Mouse (Mus musculus) frontal cortex, postnatal 14 days (tissue): Measurements from ENCODE around the gene Apol8.

ENCODE experiments used
- DNase-seq, 2 experiments: peaks; one replicate each; pipeline ENCODE4 v3.0.0; 2022; ENCODE audit warnings: low spot score in 2 of 2

Apol8 gene

DNA sequence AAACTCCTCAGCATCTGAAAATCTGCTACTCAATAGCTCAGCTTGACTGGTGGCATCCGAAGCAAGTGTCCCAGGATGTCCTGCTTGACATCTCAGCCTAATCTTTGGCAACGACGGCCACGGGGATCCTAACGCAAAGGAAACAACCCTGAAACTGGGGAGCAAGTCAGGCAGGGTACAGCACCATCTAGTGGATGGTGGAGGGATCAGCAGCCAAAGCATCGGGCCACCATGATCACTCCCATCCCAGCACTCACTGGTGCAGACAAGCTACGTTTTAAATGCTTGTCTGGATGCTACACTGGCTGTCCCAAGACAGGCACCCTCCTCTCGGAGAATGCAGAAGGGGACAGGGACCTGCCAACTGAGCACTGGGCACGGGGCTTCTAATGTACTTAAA, at the start of gene Apol8:
Gene Apol8 (minus strand): TSS at position 156 of the 400 bp plus-strand sequence.
- peak in 1 of 2 experiments; percentile 62 for DNase-seq

DNA sequence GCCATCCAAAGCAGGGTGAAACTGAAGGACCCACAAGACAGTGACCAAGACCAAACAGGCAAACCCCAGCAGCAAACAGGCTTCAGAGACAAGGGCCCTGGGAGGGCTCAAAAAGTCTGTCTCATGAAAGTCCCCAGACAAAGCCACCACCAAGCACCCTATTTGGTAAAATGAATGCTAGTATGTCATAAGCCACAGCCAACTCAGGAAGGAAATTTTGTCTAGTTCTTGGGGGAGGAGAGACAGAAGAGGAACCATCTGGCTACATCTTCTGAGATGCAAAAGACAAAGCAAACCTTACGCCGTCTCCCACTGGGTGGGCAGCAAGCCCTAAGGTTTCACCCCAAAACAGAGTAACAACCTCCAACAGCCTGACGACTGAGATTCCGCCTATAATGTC, 48.9 kb upstream of the Apol8 start:
- DNase-seq = no peak

DNA sequence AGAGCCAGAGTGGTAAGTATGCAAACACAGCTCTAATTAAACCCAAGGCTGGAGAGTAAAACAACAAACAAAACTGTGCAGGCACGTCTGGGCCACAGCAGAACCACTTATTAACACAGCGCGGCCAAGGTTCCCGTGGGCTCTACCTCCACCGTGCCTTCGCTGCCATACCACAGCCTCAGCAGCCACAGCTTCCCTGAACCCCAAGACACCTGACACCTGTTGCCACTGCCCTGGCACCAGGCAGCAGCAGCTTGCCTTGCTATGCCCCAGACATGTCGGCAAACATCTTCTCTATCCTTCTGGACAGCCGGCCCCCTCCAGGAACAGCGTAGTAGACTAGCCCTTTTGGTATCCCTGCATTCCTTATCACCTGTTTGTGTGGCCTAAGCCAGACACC, 48.1 kb upstream of the Apol8 start:
- no peak for DNase-seq

DNA sequence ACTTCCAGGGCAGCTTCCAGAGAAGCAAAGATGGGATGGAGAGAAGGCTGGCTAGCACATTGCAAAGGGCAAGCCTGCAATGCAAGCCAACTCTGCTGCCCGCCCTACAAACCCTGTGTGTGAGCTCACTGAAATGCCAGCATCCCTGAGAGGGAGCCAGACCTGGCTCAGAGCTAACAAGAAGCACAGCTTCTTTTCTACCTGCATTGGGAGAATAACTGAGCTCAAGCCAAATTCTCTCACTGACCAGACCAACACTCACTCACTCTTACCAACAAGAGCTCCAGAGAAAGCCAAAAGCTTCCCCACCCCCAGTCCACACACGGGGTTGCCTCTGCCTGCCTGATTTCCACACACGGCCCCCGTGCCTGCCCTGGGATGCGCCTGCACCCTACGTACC, 47.7 kb upstream of the Apol8 start:
- DNase-seq = no peak

DNA sequence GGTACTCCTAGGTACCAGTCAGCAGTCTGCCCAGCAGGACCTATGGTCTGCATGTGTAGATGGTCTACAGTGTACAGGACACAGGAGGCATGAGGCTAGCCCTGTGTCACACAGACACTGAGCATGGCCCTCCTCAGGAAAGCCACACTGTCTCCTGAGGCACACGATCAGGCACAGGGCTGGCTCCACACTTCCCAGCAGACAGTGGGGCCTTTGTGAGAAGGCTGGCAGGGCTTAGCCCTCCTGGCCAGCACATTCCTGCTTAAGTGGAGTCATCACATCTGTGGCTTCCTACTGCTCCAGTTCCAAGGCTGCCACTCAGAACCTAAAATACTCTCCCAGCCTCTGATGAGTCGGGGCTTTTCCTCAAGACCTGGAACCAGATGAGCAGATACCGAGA, 46.9 kb upstream of the Apol8 start:
- DNase-seq = no peak

DNA sequence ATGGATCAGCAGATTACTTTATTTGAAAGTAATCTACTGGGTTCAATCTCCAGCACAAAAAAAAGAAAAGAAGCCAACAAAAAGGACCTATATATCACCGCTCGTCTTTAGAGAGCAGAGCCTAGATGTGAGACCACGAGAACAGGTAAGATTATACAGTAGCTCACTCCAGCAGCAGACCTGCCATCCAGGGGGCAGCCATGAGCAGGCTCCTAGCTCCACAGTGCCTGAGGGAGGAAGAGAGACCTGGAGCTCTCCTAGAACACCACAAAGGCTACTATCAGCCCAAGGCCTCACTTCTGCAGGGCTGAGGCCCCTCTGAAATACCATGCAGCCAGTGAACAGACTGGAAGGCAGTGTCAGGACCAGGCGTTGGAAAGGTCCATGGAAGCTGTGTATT, 46.2 kb upstream of the Apol8 start:
- no peak for DNase-seq

DNA sequence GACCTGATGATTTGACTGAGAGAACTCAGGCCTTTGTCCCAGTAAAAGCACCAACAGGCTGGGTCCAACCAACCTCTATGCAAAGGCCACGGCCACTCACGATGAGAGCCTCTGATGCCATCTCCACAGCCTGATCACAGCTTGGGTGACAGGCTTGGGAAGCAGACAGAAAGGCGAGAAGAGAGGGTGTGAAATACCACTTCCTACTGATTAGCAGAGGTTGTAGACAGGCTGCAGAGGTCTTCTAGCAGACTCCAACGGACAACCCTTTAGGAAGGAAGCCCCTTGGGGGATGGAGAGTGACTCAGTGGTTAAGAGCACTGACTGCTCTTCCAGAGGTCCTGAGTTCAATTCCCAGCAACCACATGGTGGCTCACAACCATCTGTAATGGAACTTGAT, 44.4 kb upstream of the Apol8 start:
- no peak for DNase-seq

DNA sequence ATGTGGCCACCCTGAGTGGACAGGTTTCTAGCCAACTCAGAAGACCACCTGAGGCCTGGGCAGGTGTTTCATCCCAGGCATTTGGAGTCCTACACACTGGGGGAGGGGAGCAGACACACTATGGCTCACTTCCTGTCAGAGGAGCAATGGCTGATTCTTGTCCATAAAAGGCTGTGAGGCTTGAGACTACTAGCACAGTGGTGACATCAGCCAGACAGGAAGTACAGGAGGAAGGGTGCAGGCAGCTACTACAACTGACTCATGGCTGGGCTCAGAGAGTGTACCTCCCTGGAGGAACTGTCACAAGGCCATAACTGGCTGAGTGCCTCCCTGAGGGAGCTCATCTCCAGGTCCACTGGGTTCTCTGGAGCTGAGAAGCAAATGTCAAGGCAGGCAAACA, 43.7 kb upstream of the Apol8 start:
- DNase-seq = peak in 1 of 2 experiments; percentile 52

DNA sequence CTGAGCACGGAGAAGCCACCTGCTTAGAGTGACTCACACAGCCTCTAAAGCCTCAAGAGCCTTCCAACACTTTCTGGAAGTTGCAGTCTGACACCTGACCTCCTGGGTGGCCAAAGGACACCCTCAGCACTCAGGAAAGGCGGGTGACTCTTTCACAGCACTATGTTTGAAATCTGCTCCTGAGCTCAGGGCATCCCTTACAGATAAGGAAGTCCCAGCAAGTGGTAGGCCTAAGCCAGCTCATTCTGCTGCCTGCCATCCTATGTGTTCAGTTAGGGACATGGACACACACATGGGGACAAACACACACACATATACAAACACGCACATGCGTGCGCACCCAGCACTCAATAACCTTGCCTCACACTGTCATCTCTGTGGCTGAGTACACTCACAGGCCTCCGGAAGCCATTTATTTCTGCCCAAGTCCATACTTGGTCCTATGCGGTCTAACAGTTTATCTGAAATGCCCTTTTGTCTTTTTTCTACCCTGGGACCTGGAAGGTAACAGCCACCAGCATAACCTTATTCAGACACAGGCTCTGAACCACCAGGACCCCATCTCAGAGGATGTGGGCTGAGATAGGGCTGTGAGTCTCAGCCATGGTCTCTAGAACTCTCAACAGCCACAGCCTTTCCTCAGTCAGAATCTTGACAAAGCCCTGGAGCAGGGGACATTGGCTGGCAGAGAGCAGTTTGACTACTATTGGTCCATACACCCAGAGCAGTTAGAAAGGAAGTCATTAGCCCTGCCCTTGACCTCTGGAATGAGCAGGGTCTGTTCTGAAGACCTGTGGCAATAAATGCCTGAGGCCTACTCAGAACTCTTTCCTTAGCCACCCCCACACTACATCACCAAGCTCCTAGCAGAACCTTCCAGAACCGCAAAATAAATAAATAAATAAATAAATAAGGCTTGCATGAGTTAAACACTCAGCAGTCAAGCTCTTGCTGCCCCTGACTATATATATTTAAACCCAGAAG, 43.0 kb upstream of the Apol8 start:
- DNase-seq = no peak

DNA sequence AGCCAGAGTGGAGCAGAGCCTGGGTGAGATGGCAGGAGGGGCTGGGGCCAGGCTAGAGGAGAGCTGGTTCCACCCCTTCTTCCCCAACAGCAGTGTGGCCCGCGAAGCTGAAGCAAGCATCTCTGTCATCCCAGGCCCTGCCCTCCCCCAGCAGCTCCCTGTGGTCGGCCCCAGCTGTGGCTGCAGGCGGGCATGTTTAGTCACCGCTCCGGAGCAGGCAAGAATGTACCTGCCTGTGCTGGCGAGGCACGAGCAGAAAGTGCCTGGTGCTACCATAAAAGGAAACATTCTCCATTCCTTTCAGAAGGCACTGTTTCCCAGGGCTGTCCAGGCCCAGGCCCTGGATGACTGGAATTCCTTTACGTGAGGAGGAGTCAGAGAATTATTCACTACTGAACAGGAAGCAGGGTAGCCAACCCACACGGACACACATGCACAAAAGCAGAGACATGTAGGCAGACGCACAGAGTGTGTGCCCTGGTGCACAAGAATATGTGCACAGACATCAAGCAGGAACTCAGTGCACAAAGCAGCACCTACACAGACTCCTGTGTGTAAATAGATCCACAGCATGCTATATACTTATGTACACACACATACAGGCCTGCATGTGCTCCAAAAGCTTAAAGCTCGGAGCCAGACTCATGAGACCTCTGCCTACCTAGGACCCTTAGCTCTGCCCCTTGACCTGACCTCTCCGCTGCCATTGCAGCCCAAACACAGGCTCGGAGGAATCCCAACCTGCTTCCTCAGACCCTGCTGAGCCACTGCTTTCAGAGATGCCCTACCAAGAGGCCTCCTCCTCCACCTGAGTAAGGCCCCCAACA, 42.1 kb upstream of the Apol8 start:
- no peak for DNase-seq

DNA sequence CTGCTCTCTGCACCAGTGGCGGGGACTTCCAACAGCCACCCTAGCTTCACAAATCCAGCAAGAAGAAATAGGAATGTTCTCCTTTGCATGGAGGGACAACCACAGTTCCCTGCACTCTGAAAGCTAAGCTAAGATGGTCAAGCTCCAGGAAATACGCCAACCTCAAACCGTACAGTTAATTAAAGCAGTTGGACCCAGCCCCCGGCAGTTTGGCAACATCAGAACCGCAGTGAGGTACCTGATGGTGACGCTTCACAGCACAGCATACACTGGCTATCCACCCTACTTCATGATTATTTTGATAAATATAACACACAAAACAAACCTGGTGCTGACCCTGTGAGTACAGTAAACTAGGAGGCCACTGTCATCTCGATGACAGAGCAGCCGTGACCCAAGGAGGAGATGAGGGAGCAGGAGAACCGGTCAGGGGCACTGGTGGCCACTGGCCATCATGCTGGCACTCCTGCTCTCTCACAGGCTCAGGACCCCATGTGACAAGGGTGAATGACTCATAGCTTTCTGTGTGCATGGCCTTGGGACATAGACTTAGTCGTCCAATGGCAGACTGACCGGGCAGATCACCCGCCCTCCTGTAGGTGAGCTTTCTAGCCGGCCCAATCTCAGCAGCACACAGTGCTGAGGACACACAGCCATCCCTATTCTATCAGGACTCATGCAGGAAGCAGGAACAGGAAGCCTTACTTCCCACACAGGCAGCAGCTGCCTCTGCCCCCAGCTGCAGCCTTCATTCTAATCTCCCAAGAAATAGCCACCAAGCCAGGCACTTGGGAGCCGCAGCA, 41.0 kb upstream of the Apol8 start:
- DNase-seq = no peak

DNA sequence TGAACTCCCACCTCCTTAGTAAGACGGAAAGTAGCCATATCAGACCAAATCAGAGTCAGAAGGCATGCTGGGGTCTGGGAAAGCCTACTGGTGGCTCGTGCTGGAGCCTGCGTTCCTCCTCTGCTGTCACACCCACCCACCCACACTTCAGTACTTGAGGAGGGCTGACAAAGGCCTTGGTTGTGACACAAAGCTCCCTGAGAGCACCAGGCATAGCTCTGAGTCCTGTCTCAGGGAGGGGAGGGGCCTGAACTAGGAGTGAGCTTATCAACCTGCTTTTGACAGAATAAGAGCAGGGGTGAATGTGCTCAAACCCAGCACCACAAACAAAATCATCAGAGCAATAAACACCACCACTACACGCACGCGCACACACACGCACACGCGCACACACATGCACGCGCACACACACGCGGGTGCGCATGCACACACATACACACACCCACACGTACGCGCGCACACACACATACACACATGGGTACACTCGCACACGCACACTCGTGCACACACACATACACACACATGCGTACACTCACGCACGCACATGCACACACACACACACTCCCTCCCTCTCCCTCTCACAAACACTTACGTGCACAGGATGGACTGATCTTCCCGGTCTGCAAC, 39.7 kb upstream of the Apol8 start:
- no peak for DNase-seq

DNA sequence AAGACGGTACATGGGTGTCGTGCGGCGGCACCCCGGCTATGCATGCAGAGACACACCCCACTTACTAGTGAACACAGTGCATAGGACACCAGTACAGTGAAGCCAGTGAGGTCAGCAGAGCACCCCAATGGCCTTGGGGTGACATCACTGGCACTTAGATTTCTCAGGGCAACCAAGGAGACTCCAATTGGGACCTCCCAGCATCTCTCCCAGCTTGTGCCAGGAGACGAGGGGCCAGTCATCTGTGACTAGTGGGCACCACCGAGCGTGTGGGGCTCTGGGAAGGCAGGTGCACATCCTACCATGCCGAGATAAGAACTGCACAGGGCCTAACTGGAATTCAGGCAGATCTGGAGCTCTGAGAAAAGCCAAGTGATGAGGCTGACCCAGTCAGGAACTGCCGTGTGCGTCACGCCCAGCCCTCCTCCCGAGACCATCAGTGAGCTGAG, 38.1 kb upstream of the Apol8 start:
- DNase-seq = no peak

DNA sequence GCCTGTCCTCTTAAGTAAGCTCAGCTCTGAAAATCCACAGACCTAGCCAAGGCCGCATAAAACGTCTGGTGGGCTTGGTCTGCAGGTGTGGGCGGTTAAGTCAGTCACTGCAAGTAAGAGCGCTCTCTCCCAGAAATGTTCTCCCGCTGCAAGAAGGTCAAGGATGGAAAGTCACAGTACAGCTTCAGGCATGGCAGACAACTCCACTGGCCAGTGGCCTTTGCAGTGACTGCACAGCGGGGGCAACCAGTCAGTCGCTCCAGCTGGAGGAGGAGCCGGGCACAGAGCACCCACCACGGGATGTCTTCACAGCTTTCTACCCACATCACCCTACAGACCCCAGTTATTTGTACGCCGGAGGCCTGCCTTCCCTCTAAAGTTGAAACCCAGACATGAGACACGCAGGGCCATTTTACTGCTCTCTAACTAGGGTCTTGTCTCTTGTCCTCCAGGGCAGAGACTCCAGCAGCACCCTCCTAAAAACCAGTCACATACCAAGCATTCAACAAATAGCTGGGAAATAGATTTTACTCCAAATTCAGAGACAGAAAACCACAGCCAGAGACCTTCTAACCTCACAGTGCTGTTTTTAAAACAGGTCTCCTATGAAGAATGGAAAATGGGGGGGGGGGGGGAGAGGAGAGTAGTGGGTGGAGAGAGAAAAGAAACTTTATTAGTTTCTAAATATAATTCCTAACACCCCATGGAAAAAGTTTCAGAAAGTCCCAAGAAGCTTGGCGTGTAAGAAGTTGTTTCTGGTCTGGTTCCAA, 37.5 kb upstream of the Apol8 start:
- no peak for DNase-seq

DNA sequence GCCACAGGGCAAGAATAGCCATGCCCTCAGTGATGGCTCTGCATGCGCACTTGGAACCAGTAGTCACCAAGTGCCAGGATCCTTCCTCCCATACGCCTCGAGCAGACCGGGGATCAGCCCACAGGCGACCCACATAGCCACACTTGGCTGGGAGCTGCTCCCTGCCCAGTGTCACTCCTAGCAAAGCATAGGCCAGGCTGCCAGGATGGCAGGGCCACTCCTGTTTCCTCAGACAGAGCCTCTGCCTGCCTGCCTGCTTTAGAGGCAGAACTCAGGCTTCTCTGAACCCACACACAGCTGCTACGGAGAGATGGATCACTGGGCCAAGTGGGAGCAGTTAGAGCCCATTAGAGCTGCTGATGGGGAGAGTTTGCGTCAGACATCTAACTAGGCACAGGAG, 36.8 kb upstream of the Apol8 start:
- DNase-seq = no peak

DNA sequence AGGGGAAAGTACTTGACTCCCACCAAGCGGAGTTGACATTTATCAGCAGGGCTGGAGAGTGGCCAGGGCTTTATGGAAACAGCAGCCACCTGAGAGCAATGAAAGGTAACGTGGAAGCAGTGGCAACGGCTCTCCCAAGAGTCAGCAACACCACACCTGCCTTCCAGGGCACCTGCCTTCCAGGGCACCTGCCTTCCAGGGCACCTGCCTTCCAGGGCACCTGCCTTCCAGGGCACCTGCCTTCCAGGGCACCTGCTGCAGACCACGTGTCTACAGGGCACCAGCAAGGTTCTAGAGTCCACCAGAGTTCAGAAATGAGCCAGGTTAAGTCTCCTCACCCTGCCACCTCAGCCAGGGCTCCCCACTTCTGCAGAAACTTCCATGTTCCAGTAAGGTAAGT, 36.3 kb upstream of the Apol8 start:
- no peak for DNase-seq

DNA sequence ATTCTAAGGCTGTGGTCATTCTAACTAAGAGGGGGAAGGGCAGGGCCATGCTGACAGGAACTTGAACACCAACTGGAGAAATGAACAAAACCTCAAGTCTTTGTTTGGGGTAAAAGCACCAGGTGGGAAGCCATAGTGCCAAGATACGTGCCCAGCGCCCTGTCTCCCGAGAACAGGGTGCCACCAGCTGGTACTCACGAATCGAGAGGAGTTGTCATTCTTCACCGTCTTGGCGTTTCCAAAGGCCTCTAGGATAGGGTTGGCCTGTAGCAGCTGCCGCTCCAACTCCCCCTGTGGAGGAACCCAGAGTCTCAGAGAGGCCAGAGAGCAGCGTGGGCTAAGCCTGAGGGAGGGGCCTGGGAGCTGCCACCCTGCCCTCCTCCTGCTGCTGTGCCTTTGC, 35.3 kb upstream of the Apol8 start:
- DNase-seq = no peak

DNA sequence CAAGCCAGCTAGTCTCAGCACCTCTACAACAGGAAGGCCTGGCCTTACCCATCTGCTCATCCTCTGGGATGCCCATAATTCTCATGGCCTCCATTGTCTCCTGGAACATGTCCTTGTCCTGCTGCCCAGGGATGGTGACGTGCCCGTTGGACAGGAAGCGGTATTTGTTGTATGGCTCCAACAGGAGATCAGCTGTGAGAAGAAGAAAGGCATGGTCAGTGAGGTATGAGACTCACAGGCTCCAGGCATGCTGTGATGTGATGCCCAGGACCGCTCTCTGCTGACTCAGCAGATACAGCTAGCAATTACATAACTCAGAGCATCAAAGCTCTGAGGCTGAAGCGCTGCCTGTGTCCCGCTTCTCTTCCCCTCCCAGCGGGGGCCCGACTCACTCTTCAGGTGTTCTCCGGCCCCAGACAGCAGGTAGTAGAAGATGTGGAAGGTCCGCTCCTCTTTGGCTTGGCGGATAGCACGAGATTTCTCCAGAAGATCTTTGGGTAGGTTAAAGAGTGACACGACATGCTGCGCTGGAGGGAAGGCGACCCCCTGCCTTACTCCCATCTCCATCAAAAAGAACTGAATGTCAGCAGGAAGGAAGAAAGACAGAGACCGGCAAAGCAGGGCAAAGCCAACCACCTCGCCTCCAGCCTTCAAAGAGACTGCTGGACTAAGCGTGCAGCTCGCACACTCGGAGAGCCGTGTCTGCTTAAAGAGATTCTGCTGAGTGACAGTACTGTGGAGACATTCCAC, 34.0 kb upstream of the Apol8 start:
- no peak for DNase-seq

DNA sequence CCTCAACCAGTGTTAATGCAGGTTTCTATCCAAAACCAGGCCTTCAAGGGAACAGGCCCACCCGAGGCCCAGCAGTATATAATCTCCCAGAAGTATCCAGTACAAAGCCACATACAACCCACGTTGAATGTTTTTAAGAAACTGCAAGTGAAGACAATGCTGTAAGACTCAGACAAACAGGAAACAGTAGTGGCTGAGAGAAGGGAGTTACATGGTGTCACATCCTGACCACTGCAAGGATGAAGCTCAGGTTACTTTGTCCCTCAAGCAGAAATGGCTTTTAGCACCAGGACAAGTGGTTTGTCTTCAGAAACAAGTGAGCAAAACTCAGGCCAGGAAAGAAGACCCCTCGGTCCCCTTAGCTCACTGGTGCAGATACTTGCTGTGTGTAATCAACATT, 32.4 kb upstream of the Apol8 start:
- no peak for DNase-seq

DNA sequence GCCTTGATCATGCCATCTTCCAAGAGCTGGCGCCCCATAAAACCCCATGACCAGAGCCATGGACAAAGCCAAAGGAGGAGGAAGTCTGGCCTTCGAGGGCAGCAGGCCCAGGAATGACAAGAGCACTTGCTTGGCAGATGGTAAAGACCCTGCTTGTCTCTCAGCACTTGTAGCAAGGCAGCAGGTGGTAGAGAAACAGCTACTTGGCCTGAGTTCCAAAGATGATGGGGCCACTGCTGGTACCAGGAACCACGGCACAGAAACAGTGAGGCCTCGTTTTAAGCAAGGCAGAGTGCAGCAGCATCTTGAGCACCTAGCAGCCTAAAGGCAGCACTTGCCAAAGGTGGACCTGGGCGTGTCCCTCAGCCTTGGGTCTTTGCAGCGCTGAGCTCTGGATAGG, 31.6 kb upstream of the Apol8 start:
- no peak for DNase-seq
